Mouse (Mus musculus) ES-Bruce4 (cell line): ENCODE measurements at regions not wholly inside any gene's neighbourhood (a gene's known extent, or its start where the extent isn't known, plus 50 kb on each side); places are given as distances from the start of the nearest gene placed in this dataset.

Source experiments
- CTCF ChIP-seq: IDR thresholded peaks from one replicate; pipeline ENCODE4 v1.8.1; 2011; ENCODE audit warnings: low read depth, low read length
- POLR2A ChIP-seq: IDR thresholded peaks from one replicate; pipeline ENCODE4 v1.8.1; 2011; ENCODE audit warnings: low read length; ENCODE audit not compliant: insufficient read depth

DNA sequence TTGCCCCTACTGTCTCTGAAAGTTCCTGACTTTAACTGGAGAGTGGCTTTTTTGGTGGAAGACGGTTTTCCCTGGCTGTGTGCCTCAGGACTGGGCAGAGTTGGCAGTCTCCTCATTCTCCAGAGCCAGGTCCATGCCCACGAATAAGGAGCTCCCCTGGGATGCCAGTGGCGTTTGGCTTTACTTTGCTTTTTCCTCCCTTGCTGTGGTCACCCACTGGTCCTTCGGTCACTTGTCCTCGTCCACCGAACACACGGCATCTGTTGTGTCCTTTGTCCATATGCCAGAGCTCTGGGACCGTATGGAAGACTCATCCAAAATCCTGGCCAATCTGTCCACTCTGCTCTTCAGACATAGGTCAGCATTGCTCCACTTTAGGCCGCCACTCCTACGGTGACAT is 153.9 kb upstream of the 4931429L15Rik start:
- TF ChIP-seq POLR2A (no peak), CTCF (no peak)
